Mouse (Mus musculus) lung, adult 2 months (tissue): ENCODE measurements around the gene Kcnma1.

Experiments
- CTCF ChIP-seq: fragments of 200-500 bp; IDR thresholded peaks from 2 replicates; pipeline ENCODE4 v1.5.1; 2011; ENCODE audit warnings: mild to moderate bottlenecking, low read length, control low read depth; ENCODE audit not compliant: insufficient read depth
- POLR2A ChIP-seq: fragments of 200-500 bp; IDR thresholded peaks from 2 replicates; pipeline ENCODE4 v1.6.1; 2011; ENCODE audit warnings: low read depth, mild to moderate bottlenecking, control low read depth, low read length, borderline replicate concordance; ENCODE audit errors: extremely low read depth

GRCm38 (mm10) chr14:23550467-23550866 is 463.8 kb downstream of the Kcnma1 start:
- TF ChIP-seq POLR2A = no peak
- TF ChIP-seq CTCF = no peak
